Mouse (Mus musculus): Measurements from ENCODE around the gene Gm42715.

DNA sequence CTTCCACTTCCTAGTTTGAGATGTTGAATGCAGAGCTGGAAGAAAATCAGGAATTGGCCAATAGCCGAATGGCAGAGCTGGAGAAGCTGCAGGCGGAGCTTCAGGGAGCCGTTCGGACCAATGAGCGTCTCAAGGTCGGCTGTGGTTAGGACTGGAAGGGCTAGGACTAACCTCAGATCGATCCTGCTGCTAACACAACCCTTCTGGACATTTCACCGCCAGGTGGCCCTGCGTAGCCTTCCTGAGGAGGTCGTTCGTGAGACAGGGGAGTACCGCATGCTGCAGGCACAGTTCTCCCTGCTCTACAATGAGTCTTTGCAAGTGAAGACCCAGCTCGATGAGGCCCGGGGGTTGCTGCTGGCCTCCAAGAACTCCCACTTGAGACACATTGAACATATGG, 73.2 kb downstream of the Gm42715 start:
- TF ChIP-seq GATA1 (IDR thresholded peaks at IDR 0.05; ENCODE audit: borderline replicate concordance, low read length) (no peak), FLI1 (IDR thresholded peaks at IDR 0.05; ENCODE audit: low read length) (no peak)
